Mouse (Mus musculus) small intestine, adult 2 months (tissue): ENCODE measurements around the gene Tatdn2.

ENCODE experiments used
- CTCF ChIP-seq: fragments of 200-500 bp; IDR thresholded peaks from 2 replicates; pipeline ENCODE4 v1.5.1; 2012; ENCODE audit warnings: low read depth, mild to moderate bottlenecking, control low read depth, inconsistent platforms, low read length, moderate library complexity, mixed read lengths; ENCODE audit not compliant: insufficient replicate concordance, insufficient read length; ENCODE audit errors: extremely low read depth
- POLR2A ChIP-seq: fragments of 200-500 bp; IDR thresholded peaks from 2 replicates; pipeline ENCODE4 v1.6.1; 2012; ENCODE audit warnings: low read depth, mild to moderate bottlenecking, control low read depth, inconsistent platforms, low read length, moderate library complexity

- no peak for TF ChIP-seq CTCF
- TF ChIP-seq POLR2A, result no peak
These were observed 43.3 kb upstream of the Tatdn2 start for GRCm38 (mm10) chr6:113653551-113653950.
